Mouse (Mus musculus) retina, postnatal 7 days (tissue): ENCODE measurements around the gene Bnc2.

Experiments used
- DNase-seq: peaks from one replicate; pipeline ENCODE4 v3.0.0-alpha.2; 2012; ENCODE audit warnings: low read depth, low spot score

Gene Bnc2

GRCm38 (mm10) chr4:84675171-84675973 lies at the start of gene Bnc2:
Gene Bnc2, minus strand, starts transcription at chr4:84675275.
- no peak for DNase-seq

DNA sequence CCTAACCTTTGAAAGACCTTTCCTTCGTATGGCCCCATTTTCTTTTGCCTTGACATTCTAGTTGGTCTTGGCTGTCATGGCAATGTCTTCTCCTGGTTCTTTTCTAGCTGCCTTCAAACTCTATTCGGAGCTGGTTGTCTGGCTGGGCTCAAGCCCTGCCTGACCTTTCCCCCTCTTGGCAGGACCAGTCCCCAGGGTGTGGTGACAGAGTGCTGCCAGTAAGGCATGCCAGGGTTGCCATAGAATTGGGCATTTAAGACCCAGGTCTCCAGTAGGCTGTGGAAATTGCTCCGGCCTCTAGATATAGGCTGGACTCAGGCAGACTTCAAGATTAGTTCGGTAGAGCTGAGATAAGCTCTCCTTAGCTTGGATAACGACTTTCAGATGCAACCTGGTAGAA lies 32.9 kb upstream of the Bnc2 start:
- no peak for DNase-seq

DNA sequence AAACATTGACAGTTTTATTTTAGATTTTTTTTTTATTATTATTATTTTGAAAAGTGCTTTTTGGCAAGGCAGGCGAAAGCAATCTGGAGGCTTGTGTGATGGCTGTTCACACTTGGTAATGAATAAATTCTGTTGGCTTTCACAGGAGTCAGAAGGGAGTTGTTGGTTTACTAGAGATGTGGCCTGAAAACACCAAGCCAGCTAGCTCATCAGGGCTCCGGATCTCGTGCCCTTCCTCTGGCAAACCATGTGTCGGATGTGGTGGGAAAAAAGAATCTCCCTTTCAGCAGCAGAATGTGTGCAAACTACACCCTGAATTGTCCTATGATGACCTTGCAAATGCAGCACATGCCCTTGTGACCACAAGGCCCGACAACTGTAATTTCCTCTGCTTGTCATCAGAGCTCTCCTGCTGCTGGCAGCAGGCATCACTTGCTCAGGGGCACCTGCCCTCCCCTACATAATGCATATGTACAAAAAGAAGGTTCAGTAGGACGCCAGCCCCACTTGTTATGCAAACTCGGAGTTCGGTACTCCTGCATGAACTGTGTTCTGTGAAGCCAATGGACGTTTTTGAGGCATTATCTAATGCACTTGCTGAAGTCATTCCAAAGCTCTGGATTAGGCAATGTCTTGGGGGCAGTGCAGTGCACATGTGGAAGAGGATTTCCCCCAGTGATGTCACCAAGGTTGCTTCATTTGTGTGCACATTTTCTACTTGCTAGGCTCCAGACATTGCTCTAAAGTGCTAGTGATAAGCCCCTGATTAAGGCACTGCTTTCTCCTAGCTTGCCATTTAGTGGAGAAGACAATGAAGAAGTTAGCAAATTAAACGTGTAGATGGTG lies 10.7 kb upstream of the Bnc2 start:
- no peak for DNase-seq

- no peak for DNase-seq
Observed at GRCm38 (mm10) chr4:84685009-84685408, 9.9 kb upstream of the Bnc2 start.

GRCm38 (mm10) chr4:84675974-84676315 lies 870 bp upstream of the Bnc2 start:
- no peak for DNase-seq

DNA sequence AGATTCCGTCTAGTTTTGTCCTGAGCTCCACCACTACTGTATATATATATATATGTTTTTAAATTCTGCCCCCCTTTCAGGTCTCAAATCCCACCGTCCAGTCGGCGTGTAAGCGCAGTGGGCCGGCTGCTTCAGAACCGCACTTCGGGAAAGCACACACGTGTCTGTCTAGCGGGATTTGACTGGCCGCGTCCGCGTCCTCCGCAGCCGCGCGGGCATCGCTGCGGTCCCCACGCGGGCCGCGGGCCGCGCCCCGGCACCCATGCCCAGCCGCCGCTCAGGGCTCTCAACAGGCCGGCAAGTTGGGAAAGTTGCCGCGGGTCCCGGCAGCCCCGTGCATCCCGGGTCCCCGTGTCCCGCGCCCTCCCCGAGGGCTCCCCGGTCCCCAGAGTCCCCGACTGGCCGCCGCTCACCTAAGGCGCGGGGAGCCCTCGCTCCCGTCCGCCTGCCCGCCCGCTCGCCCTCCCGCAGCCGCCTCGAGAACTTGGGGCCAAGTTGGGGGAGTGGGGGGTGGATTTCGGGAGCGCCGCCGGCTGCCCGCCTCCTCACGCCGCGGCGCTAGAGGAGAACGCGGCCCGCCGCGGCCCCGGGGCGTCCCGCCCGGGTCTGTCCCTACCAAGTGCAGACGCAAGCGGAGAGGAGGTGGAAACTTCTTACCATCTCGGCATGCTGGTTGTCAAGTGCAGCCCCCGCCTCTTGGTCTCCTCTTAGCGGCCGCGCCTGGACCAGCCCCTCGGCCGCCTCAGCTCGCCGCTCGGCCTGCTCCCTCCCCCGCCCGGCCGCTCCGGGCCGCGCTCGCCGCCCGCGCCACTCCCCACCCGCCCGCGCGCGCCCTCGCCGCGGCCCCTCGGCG lies 531 bp downstream of the Bnc2 start:
- no peak for DNase-seq

DNA sequence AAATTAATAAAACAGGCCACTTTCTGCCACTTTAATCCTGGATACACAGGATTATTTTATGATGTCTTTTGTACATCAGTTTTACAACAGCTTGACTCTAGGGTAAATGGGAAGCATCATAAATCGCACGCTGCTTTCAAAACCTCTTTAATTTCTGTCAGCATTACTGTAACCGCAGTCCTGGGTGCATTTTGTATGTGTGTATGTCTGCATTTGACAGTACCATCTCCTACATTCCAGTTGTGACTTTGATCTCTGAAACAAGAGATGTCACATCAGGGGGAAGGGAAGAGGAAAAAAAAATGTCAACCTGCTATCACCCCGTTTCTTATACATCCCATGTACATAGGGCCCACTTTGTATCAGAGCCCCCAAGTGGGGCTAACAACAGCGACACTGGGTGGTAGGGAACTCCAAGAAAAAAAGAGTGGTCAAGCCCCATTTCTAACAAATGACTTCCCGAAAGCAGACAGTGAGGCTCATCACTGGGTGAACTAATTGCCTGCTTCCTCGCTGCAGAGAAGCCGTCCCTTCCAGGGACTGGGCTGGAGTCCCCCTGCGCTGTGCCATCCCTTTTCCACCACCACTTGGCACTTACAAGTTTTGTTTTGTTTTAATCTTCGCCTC lies 1.3 kb downstream of the Bnc2 start:
- no peak for DNase-seq

DNA sequence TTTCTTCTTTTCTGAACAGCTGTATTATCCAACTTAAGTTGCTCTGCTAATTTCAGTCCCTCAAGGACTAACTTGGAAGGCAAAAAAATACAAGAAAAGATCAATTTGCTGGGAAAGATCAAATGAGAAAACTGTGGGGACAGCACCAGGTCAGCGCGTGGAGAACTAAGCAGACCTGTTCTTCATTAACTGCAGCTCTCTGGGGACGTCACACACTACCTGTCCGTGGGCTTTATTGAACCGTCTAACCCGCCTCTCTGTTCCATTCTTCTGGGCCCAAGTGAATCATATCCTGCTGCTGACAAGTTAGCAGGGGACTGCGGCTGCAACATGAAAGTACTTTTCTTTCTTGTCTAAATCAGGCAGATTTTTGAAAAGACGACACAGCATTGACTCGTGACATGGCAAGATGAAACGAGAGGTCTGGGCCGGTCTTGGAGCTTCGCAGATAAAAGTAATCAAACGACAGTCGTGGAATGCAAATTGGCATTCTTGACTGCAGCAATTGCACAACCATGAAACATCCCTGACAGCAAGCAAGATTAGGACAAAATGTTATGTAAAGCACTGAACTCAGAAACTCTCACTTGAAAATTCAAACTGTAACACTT lies 2.8 kb downstream of the Bnc2 start:
- no peak for DNase-seq

- no peak for DNase-seq
Observed at GRCm38 (mm10) chr4:84670996-84671395, 4.1 kb downstream of the Bnc2 start.

DNA sequence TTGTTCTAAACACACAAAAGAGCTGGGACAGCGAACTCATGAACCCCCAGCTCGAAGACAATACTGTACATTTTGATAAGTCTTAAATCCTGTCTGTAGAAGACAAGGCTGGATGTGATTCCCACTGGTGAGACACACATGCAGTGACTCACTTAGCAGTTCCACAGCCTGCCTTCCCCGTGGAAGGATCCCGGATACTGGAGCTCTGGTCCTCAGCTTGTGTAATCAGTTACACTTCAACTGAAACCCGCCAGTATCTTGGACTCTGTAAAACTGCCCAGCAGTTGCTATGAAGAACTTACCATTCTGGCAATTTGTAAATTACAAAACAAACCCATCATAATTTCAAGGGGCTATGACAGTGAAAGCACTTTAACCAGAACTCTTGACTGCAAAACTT lies 5.4 kb downstream of the Bnc2 start:
- no peak for DNase-seq

GRCm38 (mm10) chr4:84668949-84669605 lies 6.0 kb downstream of the Bnc2 start:
- DNase-seq, result no peak

GRCm38 (mm10) chr4:84668226-84668625 lies 6.8 kb downstream of the Bnc2 start:
- DNase-seq, result no peak

DNA sequence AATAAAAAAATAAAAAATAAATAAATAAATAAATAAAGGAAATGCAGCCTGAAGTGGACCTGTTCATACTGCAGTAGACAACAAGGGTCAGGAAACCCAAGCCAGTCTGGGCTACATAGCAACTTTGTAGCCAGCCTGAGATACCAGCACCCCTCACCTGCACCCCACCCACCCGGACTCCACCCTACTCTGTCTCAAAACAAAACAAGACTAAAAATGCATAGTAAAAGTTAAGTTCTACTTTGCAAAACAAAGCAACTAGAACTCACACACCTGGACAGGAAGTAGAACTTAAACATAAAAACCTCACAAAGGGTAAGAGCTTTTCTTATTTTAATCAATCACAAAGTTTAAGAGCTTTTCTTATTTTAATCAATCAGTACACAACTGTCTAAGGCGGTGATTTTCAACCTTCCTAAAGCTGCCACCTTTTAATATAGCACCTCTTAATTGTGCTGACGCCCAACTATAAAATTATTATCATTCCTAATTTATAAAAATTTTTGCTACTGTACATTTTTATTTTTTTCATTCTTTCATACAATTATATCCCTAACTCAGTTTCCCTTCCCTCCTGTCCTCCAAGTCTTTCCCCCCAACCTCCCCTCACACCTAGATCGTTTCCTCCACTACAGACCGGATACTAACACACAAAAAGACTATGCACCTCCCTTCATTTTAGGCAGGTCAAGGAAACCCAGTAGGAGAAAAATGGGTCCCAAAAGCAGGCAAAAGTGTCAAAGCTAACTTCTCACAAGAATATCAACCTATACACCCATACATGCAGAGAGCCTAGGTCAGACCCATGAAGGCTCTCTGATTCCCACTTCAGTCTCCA lies 12.6 kb downstream of the Bnc2 start:
- no peak for DNase-seq

- DNase-seq, result no peak
Observed at GRCm38 (mm10) chr4:84661341-84661740, 13.7 kb downstream of the Bnc2 start.

GRCm38 (mm10) chr4:84651786-84652185 lies 23.3 kb downstream of the Bnc2 start:
- no peak for DNase-seq

DNA sequence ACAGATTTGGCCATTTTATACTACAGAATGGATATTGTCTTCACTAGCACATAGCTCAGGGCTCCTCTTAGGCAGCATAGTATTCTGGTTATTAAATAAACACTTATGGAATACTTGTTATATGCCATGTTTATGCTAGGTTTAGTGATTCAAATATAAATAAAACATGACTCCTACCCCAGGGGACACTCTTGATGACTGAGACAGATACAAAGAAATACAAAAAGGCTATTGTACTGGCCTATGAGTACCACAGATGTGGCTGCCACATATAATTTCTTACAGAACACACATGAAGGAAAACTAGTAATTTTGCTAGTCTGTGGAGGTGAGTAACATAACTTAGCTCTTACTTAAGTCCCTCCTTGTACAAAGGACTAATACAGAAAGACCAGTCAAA lies 28.5 kb downstream of the Bnc2 start:
- DNase-seq, result no peak

DNA sequence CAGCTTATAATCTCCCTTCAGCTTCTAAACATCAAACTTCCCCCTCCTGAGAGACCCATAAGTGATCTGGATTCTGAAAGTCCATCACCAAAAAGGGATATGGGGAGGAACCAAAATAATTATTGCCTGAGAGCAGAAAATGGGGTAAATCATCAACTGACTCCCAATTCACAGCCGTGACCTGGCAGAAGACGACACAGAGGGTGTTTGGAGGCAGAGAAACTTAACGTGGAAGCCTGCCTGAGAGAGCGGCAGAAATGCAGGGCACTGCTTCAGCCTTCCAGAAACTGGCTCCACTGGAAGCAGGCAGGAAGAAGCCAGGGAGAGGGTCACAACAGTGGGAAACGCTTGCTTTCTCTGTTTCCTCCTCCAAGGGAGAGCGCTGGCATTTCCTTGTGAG lies 35.9 kb downstream of the Bnc2 start:
- DNase-seq, result no peak

GRCm38 (mm10) chr4:84637641-84638040 lies 37.4 kb downstream of the Bnc2 start:
- no peak for DNase-seq

DNA sequence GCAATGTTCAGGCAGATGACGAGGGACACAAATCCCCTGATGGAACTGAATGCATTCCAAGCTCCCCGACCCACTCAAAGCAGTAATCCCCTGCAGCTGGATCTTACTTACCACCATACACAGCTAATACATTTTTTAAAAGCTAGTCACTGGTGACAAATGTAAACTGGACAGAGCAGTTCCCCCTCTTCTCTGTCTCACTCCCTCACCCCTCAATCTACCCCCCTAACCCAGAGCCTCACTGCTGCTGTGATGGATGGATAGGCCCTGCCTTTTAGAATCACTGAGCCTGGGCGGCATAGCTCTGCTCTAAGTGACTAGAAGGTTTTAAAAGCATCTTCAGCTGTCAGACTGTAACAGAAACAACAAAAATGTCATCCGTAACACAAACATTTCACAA lies 40.3 kb downstream of the Bnc2 start:
- DNase-seq, result no peak

DNA sequence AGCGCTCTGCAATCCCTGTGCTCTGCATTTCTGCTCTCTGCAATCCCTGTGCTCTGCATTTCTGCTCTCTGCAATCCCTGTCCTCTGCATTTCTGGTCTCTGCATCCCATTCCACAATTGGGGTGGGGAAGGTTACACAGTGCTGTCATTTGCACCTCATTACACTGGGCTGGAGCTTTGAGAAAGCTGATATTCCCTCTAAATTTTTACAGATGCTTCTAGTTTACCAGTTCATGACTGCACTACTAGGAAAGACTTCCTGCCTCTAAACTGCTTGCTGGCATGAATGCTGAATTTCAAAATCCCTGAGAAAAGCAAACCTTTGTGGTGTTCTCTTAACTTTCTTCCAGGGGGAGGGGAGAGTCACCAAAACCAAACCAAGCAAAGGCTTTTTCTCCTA lies 41.1 kb downstream of the Bnc2 start:
- no peak for DNase-seq
